Mouse (Mus musculus): ENCODE results near the gene Jak3. TPM values are rescaled to one million over a fixed set of nuclear protein-coding genes. Genes with fewer than 3 reads are reported as not detected.
"Not testable (repeated sequence)": the region's sequence is repeated elsewhere in the genome, so short reads cannot be mapped to it uniquely, and the experiment has no call there.

Gene Jak3
- polyA plus RNA-seq, 1 experiment from 2014 or later: 5.2 TPM

- not testable (repeated sequence) for H3K27ac ChIP-seq (ENCODE audit: low read depth, low read length); H3K27me3 ChIP-seq (ENCODE audit: control insufficient read depth, insufficient read depth, low read length); H3K36me3 ChIP-seq (ENCODE audit: control insufficient read depth, insufficient read depth, low read length); H3K9ac ChIP-seq (ENCODE audit: low read depth, low read length); H3K4me1 ChIP-seq (ENCODE audit: control insufficient read depth, insufficient read depth, low read length); H3K4me3 ChIP-seq (ENCODE audit: low read length); ATAC-seq (ENCODE audit: low FRiP score, low TSS enrichment); H3K9me3 ChIP-seq (ENCODE audit: control insufficient read depth, low read length); H3K4me2 ChIP-seq (replicated peaks; ENCODE audit: low read depth, low read length)
Measured at GRCm38 (mm10) chr8:71738316-71738715, 62.2 kb downstream of the Jak3 start.

Small RNAs within 50 kb of the gene (microRNA-seq; reads per million reads assigned to microRNA genes)
- gene Mir6769b: not detected

Other genes starting within 250 kb of the Jak3 start
- gene Abhd8, start 212.6 kb upstream of the Jak3 start, polyA plus RNA-seq (2014; fragmentation: Nextera tagmentation; extraction: Ambion mirVana): 26.5 and 32.5 TPM in 2 replicates
- 178 and 192 TPM in 2 replicates for gene Mrpl34, start 211.3 kb upstream of the Jak3 start, polyA plus RNA-seq (2014; fragmentation: Nextera tagmentation; extraction: Ambion mirVana)
- gene Dda1, start 207.1 kb upstream of the Jak3 start, polyA plus RNA-seq (2014; fragmentation: Nextera tagmentation; extraction: Ambion mirVana): 106 and 113 TPM in 2 replicates
- gene Ano8, start 190.3 kb upstream of the Jak3 start, polyA plus RNA-seq (2014; fragmentation: Nextera tagmentation; extraction: Ambion mirVana): 2.9 and 3.4 TPM in 2 replicates
- 6.6 and 8.4 TPM in 2 replicates for gene Gtpbp3, start 188.2 kb upstream of the Jak3 start, polyA plus RNA-seq (2014; fragmentation: Nextera tagmentation; extraction: Ambion mirVana)
- gene Plvap, start 164.5 kb upstream of the Jak3 start, polyA plus RNA-seq (2014; fragmentation: Nextera tagmentation; extraction: Ambion mirVana): 117 and 123 TPM in 2 replicates
- gene Ccdc194, start 150.6 kb upstream of the Jak3 start, polyA plus RNA-seq (2014; fragmentation: Nextera tagmentation; extraction: Ambion mirVana): 0.27 and 0.34 TPM in 2 replicates
- gene Bst2, start 138.8 kb upstream of the Jak3 start, polyA plus RNA-seq (2014; fragmentation: Nextera tagmentation; extraction: Ambion mirVana): 8.6 and 17.1 TPM in 2 replicates
- gene Mvb12a, start 133.4 kb upstream of the Jak3 start, polyA plus RNA-seq (2014; fragmentation: Nextera tagmentation; extraction: Ambion mirVana): 98.7 and 111 TPM in 2 replicates
- gene Tmem221, start 117.4 kb upstream of the Jak3 start, polyA plus RNA-seq (2014; fragmentation: Nextera tagmentation; extraction: Ambion mirVana): 8.2 and 11.2 TPM in 2 replicates
- 0.16 and 0.27 TPM in 2 replicates for gene Nxnl1, start 109.7 kb upstream of the Jak3 start, polyA plus RNA-seq (2014; fragmentation: Nextera tagmentation; extraction: Ambion mirVana)
- gene Slc27a1, start 107.4 kb upstream of the Jak3 start, polyA plus RNA-seq (2014; fragmentation: Nextera tagmentation; extraction: Ambion mirVana): 26.5 and 30.9 TPM in 2 replicates
- 283 and 289 TPM in 2 replicates for gene Pgls, start 84.1 kb upstream of the Jak3 start, polyA plus RNA-seq (2014; fragmentation: Nextera tagmentation; extraction: Ambion mirVana)
- gene Fam129c, start 78.6 kb upstream of the Jak3 start, polyA plus RNA-seq (2014; fragmentation: Nextera tagmentation; extraction: Ambion mirVana): 2.7 and 3.4 TPM in 2 replicates
- 61.4 and 76.8 TPM in 2 replicates for gene Colgalt1, start 65.3 kb upstream of the Jak3 start, polyA plus RNA-seq (2014; fragmentation: Nextera tagmentation; extraction: Ambion mirVana)
- gene Unc13a, start 4.5 kb upstream of the Jak3 start, polyA plus RNA-seq (2014; fragmentation: Nextera tagmentation; extraction: Ambion mirVana): 0.50 and 0.53 TPM in 2 replicates
- gene Insl3, start 12.9 kb downstream of the Jak3 start, polyA plus RNA-seq (2014; fragmentation: Nextera tagmentation; extraction: Ambion mirVana): 1.2 TPM in 1 of 2 replicates, not detected in the other
- 1.1 and 1.6 TPM in 2 replicates for gene B3gnt3, start 25.5 kb downstream of the Jak3 start, polyA plus RNA-seq (2014; fragmentation: Nextera tagmentation; extraction: Ambion mirVana)
- 5.5 and 6.5 TPM in 2 replicates for gene Fcho1, start 49.4 kb downstream of the Jak3 start, polyA plus RNA-seq (2014; fragmentation: Nextera tagmentation; extraction: Ambion mirVana)
- 6.9 and 7.7 TPM in 2 replicates for gene Zfp709, start 205.7 kb downstream of the Jak3 start, polyA plus RNA-seq (2014; fragmentation: Nextera tagmentation; extraction: Ambion mirVana)
- gene Zfp882, start 232.3 kb downstream of the Jak3 start, polyA plus RNA-seq (2014; fragmentation: Nextera tagmentation; extraction: Ambion mirVana): 4.8 and 10.5 TPM in 2 replicates
- 29.1 and 30.9 TPM in 2 replicates for gene Zfp617, start 232.3 kb downstream of the Jak3 start, polyA plus RNA-seq (2014; fragmentation: Nextera tagmentation; extraction: Ambion mirVana)

All from kidney, embryonic 14.5 days (tissue).